Comparison of ENCODE assay signal across 12 mouse cellular contexts in the genomic region with DNA sequence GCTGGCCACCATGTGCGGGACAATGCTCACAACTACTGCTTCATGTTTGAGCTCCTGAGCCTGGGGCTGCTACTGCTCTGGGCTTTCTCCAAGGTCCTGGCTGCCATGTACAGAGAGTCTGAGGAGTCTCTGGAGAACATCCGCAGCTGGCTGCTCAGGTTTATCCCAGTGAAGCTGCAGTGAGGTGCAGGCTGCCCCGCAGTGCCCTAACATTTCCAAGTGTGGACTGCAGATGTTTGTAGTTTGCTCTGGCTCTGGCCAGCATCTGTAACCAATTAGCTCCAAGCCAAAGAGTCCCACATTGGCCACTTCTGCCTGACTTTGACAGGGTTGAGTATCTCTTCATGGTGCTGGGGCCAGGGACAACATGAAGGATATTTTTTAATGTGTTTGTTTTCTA.
A peak's percentile ranks its signal among the peaks of the same experiment; 100 is the strongest.
DNase-seq lines count a peak whose midpoint lies in the region; ATAC-seq lines count a peak whose summit lies in the region.
"Had no signal": no experiment of that assay in that cellular context is flagged by ENCODE, and none has a peak within 500 bp of the region (broad histone marks: within the 10 kb centered on the region; RNA-seq: fewer than 3 reads in every experiment).

No protein-coding gene starts in this region.

- H3K36me3 ChIP-seq in heart, embryonic 14.5 days (ENCODE audit: control insufficient read depth, insufficient read depth, low read length), result peaks cover 92% of the 10 kb centered on the region

- H3K9ac ChIP-seq in heart, embryonic 14.5 days (ENCODE audit: low read length), result peak overlapping the region; percentile 38; the same call in 1 of the 2 replicates
- H3K9ac ChIP-seq: lung, embryonic 15.5 days had no signal

- ATAC-seq in heart, embryonic 14.5 days (ENCODE audit: insufficient number of reproducible peaks, insufficient read depth, low FRiP score, low read depth), result no peak

- H3K4me2 ChIP-seq in heart, embryonic 14.5 days (ENCODE audit: low read length), result no peak overlapping the region
- H3K4me2 ChIP-seq: lung, embryonic 15.5 days had no signal

- 74% methylated on average over 3 of the region's 3 CpGs for WGBS in heart, embryonic 14.5 days

- H3K9me3 ChIP-seq in heart, embryonic 14.5 days (ENCODE audit: control insufficient read depth, low read length), result no peaks in the 10 kb centered on the region
- H3K9me3 ChIP-seq: lung, embryonic 15.5 days had no signal

- H3K27me3 ChIP-seq in heart, embryonic 14.5 days (ENCODE audit: control insufficient read depth, insufficient read depth, low read length), result no peaks in the 10 kb centered on the region
- H3K27me3 ChIP-seq: lung, embryonic 15.5 days had no signal

- H3K4me3 ChIP-seq in heart, embryonic 14.5 days (ENCODE audit: control insufficient read depth in 1 of 2, insufficient read depth in 1 of 2, low read depth in 1 of 2, low read length in 2 of 2), result no peak overlapping the region
- H3K4me3 ChIP-seq: lung, embryonic 15.5 days; megakaryocyte, embryonic 14.5 days had no signal

- DNase-seq in heart, postnatal 4 days, result no peak
- peak; percentile 68 for DNase-seq in 3T3-L1 (ENCODE audit: low read depth, low spot score)
- DNase-seq in embryo, embryonic 10.5 days (ENCODE audit: low spot score), result peak; percentile 82
- DNase-seq in hindlimb bud, embryonic 11.5 days (ENCODE audit: extremely low spot score, low read depth, low spot score), result peak; percentile 74
- DNase-seq in spleen, postnatal 10 days (ENCODE audit: low spot score in 2 of 2), result no peak
- DNase-seq in layer of hippocampus, postnatal 36 days, result no peak
- DNase-seq in adrenal gland, postnatal 4 days (ENCODE audit: low spot score in 2 of 2), result no peak
- DNase-seq: cerebellum, adult 11 months; right cerebral cortex, postnatal 14 days had no signal

- peak overlapping the region in 1 of 2 experiments; percentile 19; a peak in 1 of 4 replicates for H3K27ac ChIP-seq in heart, embryonic 14.5 days (replicated peaks in 1 of 2; ENCODE audit: control insufficient read depth in 1 of 2, insufficient read depth in 1 of 2, low read depth in 2 of 2, low read length in 2 of 2)
- H3K27ac ChIP-seq: lung, embryonic 15.5 days had no signal

- peaks cover 24 to 43% of the 10 kb centered on the region in 2 experiments for H3K4me1 ChIP-seq in heart, embryonic 14.5 days (ENCODE audit: control insufficient read depth in 2 of 2, insufficient read depth in 2 of 2, low read length in 2 of 2)
- H3K4me1 ChIP-seq: megakaryocyte, embryonic 14.5 days had no signal

Comparison
In these comparisons a context has a peak if more than half of its experiments do, and no peak if none do; other contexts are left out.
1. DNase-seq: peak in 3T3-L1 (single experiment), embryo, embryonic 10.5 days (single experiment) and hindlimb bud, embryonic 11.5 days (single experiment); none in heart, postnatal 4 days (single experiment), spleen, postnatal 10 days (0 of 2), layer of hippocampus, postnatal 36 days (0 of 2) and adrenal gland, postnatal 4 days (0 of 2).